Mouse (Mus musculus) ES-E14 (cell line): ENCODE measurements around the gene B3gntl1. TPM values are rescaled to one million over a fixed set of nuclear protein-coding genes. Genes with fewer than 3 reads are reported as not detected.

Source experiments
- DNase-seq: peaks from one replicate; pipeline ENCODE4 v3.0.0-alpha.2; 2013; ENCODE audit warnings: low read depth, low spot score
- H3K27ac ChIP-seq: 2 replicates; pipeline ENCODE4 v1.5.1; 2012; ENCODE audit warnings: low read depth, mild to moderate bottlenecking, low read length, moderate library complexity, mixed read lengths; ENCODE audit not compliant: poor library complexity, insufficient read depth, severe bottlenecking
- H3K36me3 ChIP-seq: 2 replicates; pipeline ENCODE4 v1.6.1; 2012; ENCODE audit warnings: mild to moderate bottlenecking, low read length, moderate library complexity, mixed read lengths; ENCODE audit not compliant: control insufficient read depth, poor library complexity, insufficient read depth, severe bottlenecking
- H3K4me1 ChIP-seq, 2 experiments: fragments of 150-350 bp in 1 of 2; sonication (generic) in 1 of 2; 2 replicates each; pipeline ENCODE4 v1.6.1; 2012; ENCODE audit warnings: low read length in 2 of 2, mild to moderate bottlenecking in 1 of 2, mixed read lengths in 1 of 2; ENCODE audit not compliant: control insufficient read depth in 2 of 2, insufficient read depth in 2 of 2, poor library complexity in 1 of 2
- H3K4me3 ChIP-seq, 2 experiments: fragments of 150-350 bp in 1 of 2; sonication (generic) in 1 of 2; 2 replicates each; pipeline ENCODE4 v1.5.1; 2012; ENCODE audit warnings: low read length in 2 of 2, low read depth in 1 of 2, mild to moderate bottlenecking in 1 of 2, mixed read lengths in 1 of 2; ENCODE audit not compliant: insufficient read depth in 1 of 2, poor library complexity in 1 of 2, severe bottlenecking in 1 of 2
- H3K9ac ChIP-seq: 2 replicates; pipeline ENCODE4 v1.6.1; 2012; ENCODE audit warnings: low read depth, mild to moderate bottlenecking, low read length, mixed read lengths; ENCODE audit not compliant: poor library complexity, insufficient read depth, severe bottlenecking
- H3K9me3 ChIP-seq: fragments of 150-350 bp; sonication (generic); 2 replicates; pipeline ENCODE4 v1.6.1; 2012; ENCODE audit warnings: low read depth, mild to moderate bottlenecking, low read length; ENCODE audit not compliant: control insufficient read depth, insufficient read depth
- CHD2 ChIP-seq: IDR thresholded peaks from 2 replicates; pipeline ENCODE4 v1.6.1; 2014; ENCODE audit warnings: mild to moderate bottlenecking, low read depth, low read length, inconsistent platforms
- HCFC1 ChIP-seq: IDR thresholded peaks from 2 replicates; pipeline ENCODE4 v1.6.1; 2012; ENCODE audit warnings: low read length, inconsistent platforms, borderline replicate concordance; ENCODE audit not compliant: insufficient read depth
- MAFK ChIP-seq: IDR thresholded peaks from 2 replicates; pipeline ENCODE4 v1.6.1; 2014; ENCODE audit warnings: mild to moderate bottlenecking, low read depth, low read length, inconsistent platforms; ENCODE audit not compliant: insufficient read depth
- ZC3H11A ChIP-seq: IDR thresholded peaks from 2 replicates; pipeline ENCODE4 v1.6.1; 2012; ENCODE audit warnings: low read depth, mild to moderate bottlenecking, inconsistent platforms, low read length, borderline replicate concordance
- ZNF384 ChIP-seq: IDR thresholded peaks from 2 replicates; pipeline ENCODE4 v1.6.1; 2012; ENCODE audit warnings: low read depth, low read length, inconsistent platforms
- in situ Hi-C, 2 experiments: fragments of 600-800 bp; cut with MboI; formaldehyde crosslinking; loops; one replicate each; pipeline ENCODE4 v1.15.1; 2025; ENCODE audit warnings: low sequenced_read_pairs in 2 of 2, inconsistent platforms in 1 of 2; ENCODE audit not compliant: unreplicated experiment in 2 of 2
- total RNA-seq: library from RNA; depleted of rRNA; stranded (reverse); fragments of 300-350 nt; gene quantifications from 2 replicates; pipeline ENCODE4 v1.2.3, GENCODE M21; 2012

The B3gntl1 gene
- total RNA-seq, 1 experiment = 13.2 TPM

DNA sequence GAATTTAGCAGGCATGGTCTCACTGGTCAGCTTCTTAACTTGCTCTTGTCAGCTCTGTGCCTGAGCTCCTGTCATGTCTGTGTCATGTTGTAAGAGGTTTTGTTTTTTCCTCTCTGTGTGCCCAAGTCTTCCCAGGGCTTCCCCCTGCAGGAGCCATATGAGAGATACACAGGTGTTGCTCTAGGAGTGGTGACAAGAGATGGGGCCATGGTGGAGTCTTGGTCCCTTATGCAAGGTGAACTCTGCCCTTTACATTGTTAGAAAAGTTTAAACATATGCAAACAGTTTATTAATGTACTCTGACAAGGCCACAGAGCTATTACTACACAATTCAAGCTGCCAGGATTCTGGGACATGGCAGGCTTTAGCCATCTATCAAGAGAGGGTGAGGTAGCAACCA, 56.5 kb downstream of the B3gntl1 start:
- DNase-seq = no peak
- Histone ChIP-seq H3K4me3 (no peak overlapping the region), H3K27ac (no peak overlapping the region), H3K9ac (no peak overlapping the region), H3K9me3 (no peaks in the 10 kb centered on the region), H3K36me3 (peaks cover 50% of the 10 kb centered on the region), H3K4me1 (no peaks in the 10 kb centered on the region)
- TF ChIP-seq ZC3H11A (no peak), CHD2 (no peak), ZNF384 (no peak), HCFC1 (no peak), MAFK (no peak)
- in situ Hi-C loops = no loop called here

DNA sequence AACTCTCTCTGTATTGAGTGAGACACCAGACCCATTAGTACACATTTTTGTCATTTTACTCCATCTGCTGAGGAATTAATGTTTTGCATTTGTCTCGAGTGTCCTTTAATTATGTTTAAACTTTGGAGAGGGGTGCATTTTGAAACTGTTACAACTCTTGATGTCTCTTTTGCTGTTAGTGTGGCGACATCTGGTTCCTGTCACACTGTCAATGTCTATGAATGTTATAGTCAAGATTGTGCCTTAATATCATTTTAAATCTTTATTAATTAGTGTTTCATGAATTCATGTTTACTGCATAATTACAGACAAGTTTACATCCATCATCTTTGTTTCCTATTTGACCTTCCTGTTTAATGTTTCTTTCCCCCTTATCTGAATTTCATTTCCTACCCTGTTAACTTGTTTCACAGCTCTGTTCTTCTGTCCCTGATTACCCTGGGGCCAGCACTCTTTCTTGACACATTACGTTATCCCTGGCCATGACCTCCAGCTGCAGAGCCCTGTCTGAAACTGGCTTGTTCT, 56.9 kb downstream of the B3gntl1 start:
- peaks cover 50% of the 10 kb centered on the region for H3K36me3 ChIP-seq
- in situ Hi-C loops = no loop called here

DNA sequence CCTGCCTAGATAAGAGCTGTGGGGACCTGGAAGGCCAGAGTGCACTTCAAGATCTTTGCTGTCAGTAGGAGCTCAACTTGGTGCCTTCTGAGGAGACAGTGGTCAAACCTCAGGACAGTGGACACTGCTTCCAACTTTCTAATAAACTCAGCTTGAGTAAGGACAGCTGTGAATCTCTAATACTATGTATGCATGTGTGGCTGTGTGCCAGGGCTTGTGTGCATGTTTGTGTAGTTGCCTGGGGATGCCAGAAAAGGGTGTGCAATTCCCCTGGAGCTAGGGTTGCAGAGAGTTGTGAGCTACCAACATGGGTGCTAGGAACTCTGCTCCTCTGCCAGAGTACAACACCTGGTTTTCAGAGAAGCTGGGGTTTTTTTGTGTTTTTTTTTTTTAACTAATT, 62.0 kb downstream of the B3gntl1 start:
- DNase-seq = no peak
- Histone ChIP-seq H3K36me3 (peaks cover 29% of the 10 kb centered on the region), H3K9me3 (no peaks in the 10 kb centered on the region), H3K4me3 (no peak overlapping the region), H3K4me1 (no peaks in the 10 kb centered on the region), H3K27ac (no peak overlapping the region), H3K9ac (no peak overlapping the region)
- TF ChIP-seq ZNF384 (no peak), HCFC1 (no peak), MAFK (no peak), CHD2 (no peak), ZC3H11A (no peak)
- in situ Hi-C loops = no loop called here

More for the DNA sequence above, 56.9 kb downstream of the B3gntl1 start:
- H3K27ac ChIP-seq = no peak overlapping the region
- TF ChIP-seq MAFK (no peak), ZC3H11A (no peak), CHD2 (no peak), HCFC1 (no peak), ZNF384 (no peak)
- H3K4me3 ChIP-seq = no peak overlapping the region
- no peaks in the 10 kb centered on the region for H3K4me1 ChIP-seq
- H3K9me3 ChIP-seq = no peaks in the 10 kb centered on the region
- DNase-seq = no peak
- no peak overlapping the region for H3K9ac ChIP-seq

GRCm38 (mm10) chr11:121605604-121606003, 67.3 kb downstream of the B3gntl1 start:
- in situ Hi-C loops = no loop called here
- peaks cover 24% of the 10 kb centered on the region for H3K36me3 ChIP-seq
- TF ChIP-seq CHD2 = no peak
- no peak for TF ChIP-seq ZNF384
- no peak for TF ChIP-seq HCFC1
- TF ChIP-seq ZC3H11A = no peak
- TF ChIP-seq MAFK = no peak
- no peaks in the 10 kb centered on the region for H3K9me3 ChIP-seq
- H3K9ac ChIP-seq = no peak overlapping the region
- DNase-seq = no peak
- no peak overlapping the region for H3K27ac ChIP-seq
- no peak overlapping the region for H3K4me3 ChIP-seq
- H3K4me1 ChIP-seq = no peaks in the 10 kb centered on the region

GRCm38 (mm10) chr11:121601422-121601821, 71.5 kb downstream of the B3gntl1 start:
- in situ Hi-C loops = no loop called here
- no peak overlapping the region for H3K4me3 ChIP-seq
- TF ChIP-seq CHD2 (no peak), ZNF384 (no peak), MAFK (no peak), ZC3H11A (no peak), HCFC1 (no peak)
- H3K36me3 ChIP-seq = peaks cover 20% of the 10 kb centered on the region
- no peak for DNase-seq
- H3K9me3 ChIP-seq = no peaks in the 10 kb centered on the region
- H3K4me1 ChIP-seq = no peaks in the 10 kb centered on the region
- no peak overlapping the region for H3K27ac ChIP-seq
- H3K9ac ChIP-seq = no peak overlapping the region
